Mouse (Mus musculus) left cerebral cortex, postnatal 4 days (tissue): ENCODE results near the gene Cdc37. TPM values are rescaled to one million over a fixed set of nuclear protein-coding genes. Genes with fewer than 3 reads are reported as not detected.
A peak's percentile ranks its signal among the peaks of the same experiment; 100 is the strongest.
"Not testable (repeated sequence)": the region's sequence is repeated elsewhere in the genome, so short reads cannot be mapped to it uniquely, and the experiment has no call there.

Source experiments
- DNase-seq: peaks from one replicate; pipeline ENCODE4 v3.0.0-alpha.2; 2022
- intact Hi-C: fragments of 180-260 bp; cut with DNase I; formaldehyde crosslinking; loops from one replicate; pipeline ENCODE4 v1.15.1; 2025
- total RNA-seq, 2 experiments: library from RNA; stranded (reverse); gene quantifications; 2 replicates each; pipeline ENCODE4 v1.2.3; 2021

Cdc37 gene
- 100 to 1,000 TPM; 125 TPM for total RNA-seq

- intact Hi-C loops: no loop called here
- DNase-seq: peak; percentile 94
Observed at GRCm38 (mm10) chr9:21149654-21150419, at the start of gene Cdc37. Gene Cdc37 (minus strand): TSS chr9:21149982.

- intact Hi-C loops: no loop called here
- no peak for DNase-seq
Observed at GRCm38 (mm10) chr9:21198960-21199359, 49.2 kb upstream of the Cdc37 start.

GRCm38 (mm10) chr9:21197981-21198380 lies 48.2 kb upstream of the Cdc37 start:
- intact Hi-C loops: no loop called here
- peak; percentile 79 for DNase-seq

- intact Hi-C loops: no loop called here
Observed at GRCm38 (mm10) chr9:21196521-21197433, 47.0 kb upstream of the Cdc37 start.

GRCm38 (mm10) chr9:21195736-21196505 lies 46.1 kb upstream of the Cdc37 start:
- intact Hi-C loops, DNase-seq: not testable (repeated sequence)

More at GRCm38 (mm10) chr9:21196521-21197433, 47.0 kb upstream of the Cdc37 start:
- peak; percentile 64 for DNase-seq

- intact Hi-C loops: no loop called here
Observed at GRCm38 (mm10) chr9:21194787-21195493, 45.2 kb upstream of the Cdc37 start.

GRCm38 (mm10) chr9:21193786-21194185 lies 44.0 kb upstream of the Cdc37 start:
- DNase-seq: no peak
- intact Hi-C loops: no loop called here

More at GRCm38 (mm10) chr9:21194787-21195493, 45.2 kb upstream of the Cdc37 start:
- DNase-seq: no peak

- intact Hi-C loops: no loop called here
- DNase-seq: no peak
Observed at GRCm38 (mm10) chr9:21190670-21191069, 40.9 kb upstream of the Cdc37 start.

- intact Hi-C loops: no loop called here
- DNase-seq: no peak
Observed at GRCm38 (mm10) chr9:21189905-21190304, 40.1 kb upstream of the Cdc37 start.

- DNase-seq: no peak
- intact Hi-C loops: no loop called here
Observed at GRCm38 (mm10) chr9:21185436-21185835, 35.7 kb upstream of the Cdc37 start.

GRCm38 (mm10) chr9:21184733-21185132 lies 35.0 kb upstream of the Cdc37 start:
- intact Hi-C loops: no loop called here
- peak; percentile 88 for DNase-seq

GRCm38 (mm10) chr9:21183905-21184413 lies 34.2 kb upstream of the Cdc37 start:
- intact Hi-C loops: no loop called here
- DNase-seq: no peak

GRCm38 (mm10) chr9:21183421-21183820 lies 33.6 kb upstream of the Cdc37 start:
- no peak for DNase-seq
- intact Hi-C loops: no loop called here

GRCm38 (mm10) chr9:21181421-21182220 lies 31.8 kb upstream of the Cdc37 start:
- intact Hi-C loops: no loop called here
- no peak for DNase-seq

- no peak for DNase-seq
Observed at GRCm38 (mm10) chr9:21180841-21181240, 31.1 kb upstream of the Cdc37 start.

GRCm38 (mm10) chr9:21180402-21180801 lies 30.6 kb upstream of the Cdc37 start:
- intact Hi-C loops: no loop called here
- no peak for DNase-seq

More at GRCm38 (mm10) chr9:21180841-21181240, 31.1 kb upstream of the Cdc37 start:
- intact Hi-C loops: no loop called here

GRCm38 (mm10) chr9:21172364-21172763 lies 22.6 kb upstream of the Cdc37 start:
- DNase-seq: no peak
- intact Hi-C loops: no loop called here

GRCm38 (mm10) chr9:21169157-21169556 lies 19.4 kb upstream of the Cdc37 start:
- no peak for DNase-seq
- intact Hi-C loops: no loop called here
